Mouse (Mus musculus) cerebellum, adult 2 months (tissue): Measurements from ENCODE around the gene Plch1.

ENCODE experiments used
- CTCF ChIP-seq: fragments of 200-500 bp; IDR thresholded peaks from 2 replicates; pipeline ENCODE4 v1.5.1; 2011; ENCODE audit warnings: low read depth, mild to moderate bottlenecking, control low read depth, low read length, moderate library complexity, borderline replicate concordance; ENCODE audit not compliant: insufficient read depth
- POLR2A ChIP-seq: fragments of 200-500 bp; IDR thresholded peaks from 2 replicates; pipeline ENCODE4 v1.6.1; 2011; ENCODE audit warnings: low read length, control low read depth, borderline replicate concordance; ENCODE audit not compliant: insufficient read depth

DNA sequence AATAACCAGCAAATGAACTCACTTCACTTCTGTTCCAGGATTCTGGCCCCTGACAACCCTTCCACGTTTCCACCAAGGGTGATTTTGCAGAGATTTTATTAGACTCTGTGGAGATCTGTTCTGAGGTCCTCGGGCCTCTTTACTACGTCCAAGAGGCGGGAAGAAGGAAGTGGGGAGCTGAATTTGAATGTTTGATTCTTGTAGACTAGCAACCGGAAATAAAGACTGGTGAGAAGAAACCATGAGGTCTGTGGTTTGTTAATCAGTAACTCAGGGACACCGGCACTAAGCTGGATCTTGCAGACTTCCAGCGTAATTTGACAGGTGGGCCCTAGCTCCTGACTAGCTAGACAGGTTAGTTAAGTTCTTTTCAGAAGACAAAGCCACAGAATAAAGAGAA, 5.6 kb downstream of the Plch1 start:
- TF ChIP-seq CTCF (no peak), POLR2A (no peak)
